Mouse (Mus musculus) limb, embryonic 11.5 days (tissue): ENCODE data around the gene Copa. TPM values are rescaled to one million over a fixed set of nuclear protein-coding genes. Genes with fewer than 3 reads are reported as not detected.

Experiments
- ATAC-seq: fragments of 200-750 bp; cut with Nextera tagmentation; 2 replicates; pipeline ENCODE4 v1.8.0; 2017; ENCODE audit warnings: low read depth; ENCODE audit not compliant: insufficient number of reproducible peaks, low FRiP score, low TSS enrichment
- DNase-seq: peaks from one replicate; pipeline ENCODE4 v3.0.0-alpha.2; 2015; ENCODE audit warnings: low spot score
- H3K27ac ChIP-seq: fragments of 300-500 bp; sonication (generic); replicated peaks from 2 replicates; pipeline ENCODE4 v1.5.1; 2014; ENCODE audit warnings: low read depth, mild to moderate bottlenecking, low read length
- H3K27me3 ChIP-seq: fragments of 300-500 bp; sonication (generic); 2 replicates; pipeline ENCODE4 v1.6.1; 2014; ENCODE audit warnings: mild to moderate bottlenecking, low read length, mixed read lengths; ENCODE audit not compliant: control insufficient read depth, insufficient read depth
- H3K36me3 ChIP-seq: fragments of 300-500 bp; sonication (generic); 2 replicates; pipeline ENCODE4 v1.6.1; 2014; ENCODE audit warnings: mild to moderate bottlenecking, low read length, moderate library complexity, mixed read lengths; ENCODE audit not compliant: control insufficient read depth, insufficient read depth
- H3K4me1 ChIP-seq: fragments of 300-500 bp; sonication (generic); 2 replicates; pipeline ENCODE4 v1.6.1; 2014; ENCODE audit warnings: low read length, mixed read lengths; ENCODE audit not compliant: control insufficient read depth, insufficient read depth
- H3K4me2 ChIP-seq: fragments of 300-500 bp; sonication (generic); 2 replicates; pipeline ENCODE4 v1.6.1; 2014; ENCODE audit warnings: low read depth, mild to moderate bottlenecking, moderate library complexity; ENCODE audit not compliant: severe bottlenecking
- H3K4me3 ChIP-seq: fragments of 300-500 bp; sonication (generic); 2 replicates; pipeline ENCODE4 v1.5.1; 2014; ENCODE audit warnings: low read depth, low read length
- H3K9ac ChIP-seq: fragments of 300-500 bp; sonication (generic); 2 replicates; pipeline ENCODE4 v1.6.1; 2014; ENCODE audit warnings: mild to moderate bottlenecking, low read length
- H3K9me3 ChIP-seq: fragments of 300-500 bp; sonication (generic); 2 replicates; pipeline ENCODE4 v1.6.1; 2016; ENCODE audit warnings: low read length; ENCODE audit not compliant: control insufficient read depth
- WGBS: fragments of 180-500 bp; shearing (Covaris S2); extraction: QIAGEN DNeasy Blood & Tissue Kit; methylation state at CpG from one replicate; pipeline ENCODE4 v1.1.7; 2014; 5-methylcytosine and 5-hydroxymethylcytosine counted together
- polyA plus RNA-seq: library from polyadenylated mRNA; unstranded; fragments of >200 nt; fragmentation: Nextera tagmentation; extraction: Ambion mirVana; gene quantifications from 2 replicates; pipeline ENCODE4 v1.2.1, GENCODE M21; 2014

The Copa gene
- polyA plus RNA-seq, 1 experiment from 2014 or later: 173 TPM

- 81% methylated on average over 13 of the region's 13 CpGs for WGBS
- H3K27ac ChIP-seq: no peak overlapping the region
- no peak for ATAC-seq
Measured at GRCm38 (mm10) chr1:172064613-172065141, 17.7 kb upstream of the Copa start.

GRCm38 (mm10) chr1:172070227-172070626, 12.1 kb upstream of the Copa start:
- Histone ChIP-seq H3K4me3 (no peak overlapping the region), H3K27ac (no peak overlapping the region), H3K9me3 (no peaks in the 10 kb centered on the region), H3K36me3 (peaks cover 36% of the 10 kb centered on the region), H3K9ac (no peak overlapping the region), H3K4me1 (no peaks in the 10 kb centered on the region; the same call in 1 of the 2 replicates), H3K27me3 (no peaks in the 10 kb centered on the region), H3K4me2 (no peak overlapping the region)
- no peak for DNase-seq
- WGBS: 79% methylated on average over 6 of the region's 6 CpGs
- no peak for ATAC-seq

More at GRCm38 (mm10) chr1:172064613-172065141, 17.7 kb upstream of the Copa start:
- peaks cover 23% of the 10 kb centered on the region for H3K36me3 ChIP-seq
- DNase-seq: no peak
- no peaks in the 10 kb centered on the region for H3K27me3 ChIP-seq
- no peak overlapping the region for H3K4me3 ChIP-seq
- H3K4me2 ChIP-seq: no peak overlapping the region
- H3K9ac ChIP-seq: no peak overlapping the region
- peaks cover 5% of the 10 kb centered on the region; the same call in 1 of the 2 replicates for H3K4me1 ChIP-seq
- H3K9me3 ChIP-seq: no peaks in the 10 kb centered on the region

GRCm38 (mm10) chr1:172071556-172071955, 10.8 kb upstream of the Copa start:
- ATAC-seq (no peak), DNase-seq (no peak)
- 79% methylated on average over 4 of the region's 4 CpGs for WGBS
- H3K27ac ChIP-seq: no peak overlapping the region
- no peaks in the 10 kb centered on the region for H3K27me3 ChIP-seq
- no peak overlapping the region for H3K4me3 ChIP-seq
- H3K4me2 ChIP-seq: no peak overlapping the region
- H3K9ac ChIP-seq: no peak overlapping the region
- no peaks in the 10 kb centered on the region for H3K9me3 ChIP-seq
- H3K36me3 ChIP-seq: peaks cover 32% of the 10 kb centered on the region
- no peaks in the 10 kb centered on the region for H3K4me1 ChIP-seq

- 95% methylated on average over 7 of the region's 7 CpGs for WGBS
- ATAC-seq: no peak
- H3K36me3 ChIP-seq: peaks cover 27% of the 10 kb centered on the region
Measured at GRCm38 (mm10) chr1:172072604-172073003, 9.7 kb upstream of the Copa start.

GRCm38 (mm10) chr1:172077981-172078380, 4.3 kb upstream of the Copa start:
- Histone ChIP-seq H3K4me3 (no peak overlapping the region), H3K27me3 (no peaks in the 10 kb centered on the region), H3K36me3 (peaks cover 8% of the 10 kb centered on the region), H3K27ac (no peak overlapping the region), H3K9me3 (no peaks in the 10 kb centered on the region), H3K4me1 (no peaks in the 10 kb centered on the region), H3K4me2 (no peak overlapping the region), H3K9ac (no peak overlapping the region)
- WGBS: 83% methylated on average over 5 of the region's 5 CpGs
- ATAC-seq (no peak), DNase-seq (no peak)

More at GRCm38 (mm10) chr1:172072604-172073003, 9.7 kb upstream of the Copa start:
- Histone ChIP-seq H3K4me3 (no peak overlapping the region), H3K4me1 (no peaks in the 10 kb centered on the region), H3K9me3 (no peaks in the 10 kb centered on the region), H3K9ac (no peak overlapping the region), H3K27ac (no peak overlapping the region), H3K4me2 (no peak overlapping the region), H3K27me3 (no peaks in the 10 kb centered on the region)
- no peak for DNase-seq

- H3K9me3 ChIP-seq: no peaks in the 10 kb centered on the region
- DNase-seq (peak; percentile 22), ATAC-seq (peak; percentile 69; the same call in 1 of the 2 replicates)
- H3K27ac ChIP-seq: no peak overlapping the region
- H3K4me2 ChIP-seq: peak overlapping the region; percentile 46
- peak overlapping the region; percentile 84 for H3K4me3 ChIP-seq
- WGBS: 2% methylated on average over 24 of the region's 24 CpGs
- H3K9ac ChIP-seq: peak overlapping the region; percentile 80
- H3K4me1 ChIP-seq: peaks cover 5% of the 10 kb centered on the region
- peaks cover 3% of the 10 kb centered on the region; the same call in 1 of the 2 replicates for H3K36me3 ChIP-seq
- no peaks in the 10 kb centered on the region for H3K27me3 ChIP-seq
Measured at GRCm38 (mm10) chr1:172082899-172083445, 643 bp downstream of the Copa start.

GRCm38 (mm10) chr1:172093522-172093921, 11.2 kb downstream of the Copa start:
- H3K4me1 ChIP-seq: no peaks in the 10 kb centered on the region
- 94% methylated on average over 3 of the region's 3 CpGs for WGBS
- H3K9me3 ChIP-seq: no peaks in the 10 kb centered on the region
- no peak overlapping the region for H3K9ac ChIP-seq
- no peak overlapping the region for H3K27ac ChIP-seq
- ATAC-seq (no peak), DNase-seq (no peak)
- H3K4me3 ChIP-seq: no peak overlapping the region
- no peaks in the 10 kb centered on the region for H3K27me3 ChIP-seq
- H3K4me2 ChIP-seq: no peak overlapping the region
- peaks cover 12% of the 10 kb centered on the region for H3K36me3 ChIP-seq

- Histone ChIP-seq H3K4me2 (no peak overlapping the region), H3K9me3 (no peaks in the 10 kb centered on the region), H3K9ac (no peak overlapping the region), H3K27ac (no peak overlapping the region), H3K4me1 (no peaks in the 10 kb centered on the region), H3K36me3 (peaks cover 11% of the 10 kb centered on the region), H3K4me3 (no peak overlapping the region), H3K27me3 (no peaks in the 10 kb centered on the region)
- DNase-seq: no peak
- no peak for ATAC-seq
Measured at GRCm38 (mm10) chr1:172094295-172094694, 12.0 kb downstream of the Copa start.

- no peak overlapping the region for H3K4me2 ChIP-seq
- ATAC-seq (no peak), DNase-seq (no peak)
- no peaks in the 10 kb centered on the region for H3K4me1 ChIP-seq
- no peak overlapping the region for H3K4me3 ChIP-seq
- no peaks in the 10 kb centered on the region for H3K27me3 ChIP-seq
- H3K9me3 ChIP-seq: no peaks in the 10 kb centered on the region
- peaks cover 14% of the 10 kb centered on the region for H3K36me3 ChIP-seq
- no peak overlapping the region for H3K9ac ChIP-seq
- WGBS: 83% methylated on average over 6 of the region's 6 CpGs
- no peak overlapping the region for H3K27ac ChIP-seq
Measured at GRCm38 (mm10) chr1:172095202-172095601, 12.9 kb downstream of the Copa start.
